Mouse (Mus musculus) cerebellum, adult 2 months (tissue): ENCODE data around the gene Gm12830.

Source experiments
- CTCF ChIP-seq: fragments of 200-500 bp; IDR thresholded peaks from 2 replicates; pipeline ENCODE4 v1.5.1; 2011; ENCODE audit warnings: low read depth, mild to moderate bottlenecking, control low read depth, low read length, moderate library complexity, borderline replicate concordance; ENCODE audit not compliant: insufficient read depth
- POLR2A ChIP-seq: fragments of 200-500 bp; IDR thresholded peaks from 2 replicates; pipeline ENCODE4 v1.6.1; 2011; ENCODE audit warnings: low read length, control low read depth, borderline replicate concordance; ENCODE audit not compliant: insufficient read depth

GRCm38 (mm10) chr4:114853968-114854367 lies 32.4 kb downstream of the Gm12830 start:
- TF ChIP-seq CTCF (no peak), POLR2A (no peak)
